Comparison of ENCODE assay signal across 8 mouse cellular contexts in genomic region chr9:58253805-58254122, GRCm38 (mm10). TPM values are rescaled to one million over a fixed set of nuclear protein-coding genes. Genes with fewer than 3 reads are reported as not detected.
DNase-seq lines count a peak whose midpoint lies in the region; ATAC-seq and TF ChIP-seq lines count a peak whose summit lies in the region.
"Not testable (repeated sequence)": the region's sequence is repeated elsewhere in the genome, so short reads cannot be mapped to it uniquely, and the experiment has no call there.

No protein-coding gene starts in this region.

- peak overlapping the region; percentile 57 for H3K27ac ChIP-seq in ES-Bruce4 (ENCODE audit: insufficient read depth, low read length)
- H3K27ac ChIP-seq in embryonic facial prominence, embryonic 14.5 days (replicated peaks; ENCODE audit: low read depth, low read length): not testable (repeated sequence)
- peak overlapping the region; percentile 87 for H3K27ac ChIP-seq in heart, adult 2 months
- H3K27ac ChIP-seq in hindbrain, embryonic 14.5 days: peak overlapping the region; percentile 80
- H3K27ac ChIP-seq in layer of hippocampus, adult 2 months: peak overlapping the region; percentile 89
- peak overlapping the region; percentile 86 for H3K27ac ChIP-seq in liver, embryonic 15.5 days (replicated peaks)
- peak overlapping the region; percentile 76 for H3K27ac ChIP-seq in midbrain, embryonic 13.5 days
- H3K27ac ChIP-seq in spleen, adult 2 months (ENCODE audit: insufficient read depth, low read length): peak overlapping the region; percentile 92

- not testable (repeated sequence) for H3K27me3 ChIP-seq in ES-Bruce4 (ENCODE audit: control insufficient read depth, insufficient read depth, low read length, poor library complexity, severe bottlenecking); embryonic facial prominence, embryonic 14.5 days (replicated peaks; ENCODE audit: control insufficient read depth, insufficient read depth, low read length); heart, adult 2 months (ENCODE audit: control insufficient read depth, insufficient read depth, low read length); hindbrain, embryonic 14.5 days (ENCODE audit: control insufficient read depth, insufficient read depth, low read length); liver, embryonic 15.5 days; midbrain, embryonic 13.5 days; spleen, adult 2 months (ENCODE audit: control insufficient read depth, insufficient read depth, low read length)

- intact Hi-C loops in heart, adult 2 months (cut with DNase I): loop anchor here (2.0 kb wide), 1 partner anchor 15 kb away; no protein-coding TSS in a partner anchor

- TF ChIP-seq POLR2A in ES-Bruce4 (IDR thresholded peaks at IDR 0.05; ENCODE audit: insufficient read depth, low read length); heart, adult 2 months (IDR thresholded peaks at IDR 0.05; ENCODE audit: insufficient read depth, low read depth, low read length); spleen, adult 2 months (IDR thresholded peaks at IDR 0.05; ENCODE audit: low read depth, low read length): not testable (repeated sequence)

- H3K9me3 ChIP-seq in ES-Bruce4 (replicated peaks; ENCODE audit: control insufficient read depth, insufficient read depth, low read length, poor library complexity, severe bottlenecking); embryonic facial prominence, embryonic 14.5 days (ENCODE audit: control insufficient read depth, low read length); hindbrain, embryonic 14.5 days (ENCODE audit: control insufficient read depth, low read length); liver, embryonic 15.5 days (replicated peaks); midbrain, embryonic 13.5 days: not testable (repeated sequence)

- H3K36me3 ChIP-seq in ES-Bruce4 (ENCODE audit: control insufficient read depth, insufficient read depth, low read length, poor library complexity, severe bottlenecking): peaks cover 11% of the 10 kb centered on the region; the same call in 1 of the 2 replicates
- H3K36me3 ChIP-seq in embryonic facial prominence, embryonic 14.5 days (ENCODE audit: control insufficient read depth, insufficient read depth, low read length): peaks cover 19% of the 10 kb centered on the region; the same call in 1 of the 2 replicates
- H3K36me3 ChIP-seq in heart, adult 2 months (ENCODE audit: control insufficient read depth, insufficient read depth, low read length); liver, embryonic 15.5 days (replicated peaks); spleen, adult 2 months (ENCODE audit: control insufficient read depth, insufficient read depth, low read length): not testable (repeated sequence)
- peaks cover 33% of the 10 kb centered on the region for H3K36me3 ChIP-seq in hindbrain, embryonic 14.5 days (replicated peaks; ENCODE audit: control insufficient read depth, insufficient read depth)
- H3K36me3 ChIP-seq in midbrain, embryonic 13.5 days: peaks cover 34% of the 10 kb centered on the region

- peaks cover 14% of the 10 kb centered on the region for H3K4me1 ChIP-seq in ES-Bruce4 (ENCODE audit: control insufficient read depth, insufficient read depth, low read length)
- H3K4me1 ChIP-seq in embryonic facial prominence, embryonic 14.5 days (ENCODE audit: control insufficient read depth, insufficient read depth, low read length); heart, adult 2 months (ENCODE audit: control insufficient read depth, insufficient read depth, low read length): not testable (repeated sequence)
- H3K4me1 ChIP-seq in hindbrain, embryonic 14.5 days (replicated peaks; ENCODE audit: control insufficient read depth, insufficient read depth, low read length): peaks cover 11% of the 10 kb centered on the region
- peaks cover 56% of the 10 kb centered on the region for H3K4me1 ChIP-seq in liver, embryonic 15.5 days (replicated peaks)
- H3K4me1 ChIP-seq in midbrain, embryonic 13.5 days (replicated peaks): peaks cover 31% of the 10 kb centered on the region
- H3K4me1 ChIP-seq in spleen, adult 2 months (ENCODE audit: control insufficient read depth, insufficient read depth, insufficient read length): peaks cover 21% of the 10 kb centered on the region; the same call in 1 of the 2 replicates

- not testable (repeated sequence) for DNase-seq in embryonic facial prominence, embryonic 14.5 days (ENCODE audit: low spot score); heart, adult 2 months; hindbrain, embryonic 14.5 days (ENCODE audit: low spot score); layer of hippocampus, adult 2 months (ENCODE audit: low spot score in 2 of 2); spleen, adult 2 months (ENCODE audit: low read depth in 1 of 2, low spot score in 2 of 2)

- TF ChIP-seq CTCF in ES-Bruce4 (IDR thresholded peaks at IDR 0.05; ENCODE audit: low read depth, low read length); heart, adult 2 months (IDR thresholded peaks at IDR 0.05); layer of hippocampus, adult 2 months (conservative IDR thresholded peaks at IDR 0.05); spleen, adult 2 months (IDR thresholded peaks at IDR 0.05; ENCODE audit: extremely low read depth, insufficient read depth, insufficient read length, insufficient replicate concordance): not testable (repeated sequence)

- H3K4me3 ChIP-seq in ES-Bruce4 (ENCODE audit: low read depth, low read length): peak overlapping the region; percentile 91
- peak overlapping the region; percentile 62 for H3K4me3 ChIP-seq in embryonic facial prominence, embryonic 14.5 days (ENCODE audit: low read depth, low read length)
- H3K4me3 ChIP-seq in heart, adult 2 months: peak overlapping the region; percentile 89
- H3K4me3 ChIP-seq in hindbrain, embryonic 14.5 days (replicated peaks; ENCODE audit: low read length): peak overlapping the region; percentile 86
- H3K4me3 ChIP-seq in layer of hippocampus, adult 2 months: peak overlapping the region; percentile 90
- peak overlapping the region; percentile 66 for H3K4me3 ChIP-seq in liver, embryonic 15.5 days (replicated peaks)
- H3K4me3 ChIP-seq in midbrain, embryonic 13.5 days (replicated peaks): peak overlapping the region; percentile 89
- H3K4me3 ChIP-seq in spleen, adult 2 months (ENCODE audit: extremely low read depth, insufficient read depth, insufficient read length): peak overlapping the region; percentile 62

- WGBS in embryonic facial prominence, embryonic 14.5 days: 62% methylated on average over 5 of the region's 5 CpGs
- WGBS in heart, adult 2 months: 45% methylated on average over 5 of the region's 5 CpGs
- WGBS in hindbrain, embryonic 14.5 days: 67% methylated on average over 5 of the region's 5 CpGs
- WGBS in liver, embryonic 15.5 days (ENCODE audit: insufficient replicate concordance): 59% methylated on average over 5 of the region's 5 CpGs
- 63% methylated on average over 5 of the region's 5 CpGs for WGBS in midbrain, embryonic 13.5 days
- WGBS in spleen, adult 2 months: 49% methylated on average over 5 of the region's 5 CpGs

- not testable (repeated sequence) for ATAC-seq in embryonic facial prominence, embryonic 14.5 days (ENCODE audit: low read depth); hindbrain, embryonic 14.5 days (ENCODE audit: low FRiP score); liver, embryonic 15.5 days (ENCODE audit: insufficient read depth); midbrain, embryonic 13.5 days

- TF ChIP-seq EP300 in ES-Bruce4 (IDR thresholded peaks at IDR 0.05; ENCODE audit: insufficient read depth, low read depth, low read length); heart, adult 2 months (IDR thresholded peaks at IDR 0.05; ENCODE audit: insufficient read depth, low read depth, low read length): not testable (repeated sequence)

- H3K4me2 ChIP-seq in embryonic facial prominence, embryonic 14.5 days (ENCODE audit: low read depth, low read length): peak overlapping the region; percentile 56
- H3K4me2 ChIP-seq in hindbrain, embryonic 14.5 days (replicated peaks): peak overlapping the region; percentile 71
- peak overlapping the region; percentile 96 for H3K4me2 ChIP-seq in liver, embryonic 15.5 days
- H3K4me2 ChIP-seq in midbrain, embryonic 13.5 days (replicated peaks): peak overlapping the region; percentile 87

- not testable (repeated sequence) for H3K79me2 ChIP-seq in heart, adult 2 months (replicated peaks; ENCODE audit: control insufficient read depth, insufficient read depth, low read length)

- H3K9ac ChIP-seq in ES-Bruce4 (ENCODE audit: low read depth, poor library complexity, severe bottlenecking): peak overlapping the region; percentile 64
- peak overlapping the region; percentile 77 for H3K9ac ChIP-seq in embryonic facial prominence, embryonic 14.5 days (ENCODE audit: low read depth, low read length)
- peak overlapping the region; percentile 78; the same call in 1 of the 2 replicates for H3K9ac ChIP-seq in heart, adult 2 months (ENCODE audit: low read depth, low read length)
- peak overlapping the region; percentile 93 for H3K9ac ChIP-seq in hindbrain, embryonic 14.5 days
- peak overlapping the region; percentile 76 for H3K9ac ChIP-seq in liver, embryonic 15.5 days
- H3K9ac ChIP-seq in midbrain, embryonic 13.5 days (replicated peaks): peak overlapping the region; percentile 92

RNA-seq across cellular contexts. Expression of gene Stoml1, which starts 0.8 kb away (rescaled TPM):
- 24.6 and 26.5 TPM in 2 replicates for polyA plus RNA-seq in ES-Bruce4 (2011; ENCODE audit: insufficient read depth, insufficient read length, low read depth, missing spikeins)
- polyA plus RNA-seq in embryonic facial prominence, embryonic 14.5 days (2014; fragmentation: Nextera tagmentation; extraction: Ambion mirVana): 25.0 and 34.1 TPM in 2 replicates
- 1 to 10 TPM; 9.2 to 9.6 TPM for total RNA-seq in heart, adult 2 months (2021)
- 23.4 and 29.4 TPM in 2 replicates for polyA plus RNA-seq in heart, adult 2 months (2012; rRNA removed)
- 103 TPM in 2 replicates for polyA plus RNA-seq in hindbrain, embryonic 14.5 days (2014; fragmentation: Nextera tagmentation; extraction: Ambion mirVana)
- 10 to 100 TPM; 78.6 to 78.7 TPM for total RNA-seq in layer of hippocampus, adult 2 months (2021)
- 4.1 and 5.0 TPM in 2 replicates for polyA plus RNA-seq in liver, embryonic 15.5 days (2015; fragmentation: Nextera tagmentation; extraction: Ambion mirVana)
- polyA plus RNA-seq in midbrain, embryonic 13.5 days (2015; fragmentation: Nextera tagmentation; extraction: Ambion mirVana): 94.8 and 97.2 TPM in 2 replicates
- 55.5 and 63.5 TPM in 2 replicates for polyA plus RNA-seq in spleen, adult 2 months (2012; rRNA removed)

RNA-seq across cellular contexts. Expression of gene Pml, which starts 4.2 kb away (rescaled TPM):
- polyA plus RNA-seq in ES-Bruce4 (2011; ENCODE audit: insufficient read depth, insufficient read length, low read depth, missing spikeins): 198 and 200 TPM in 2 replicates
- polyA plus RNA-seq in embryonic facial prominence, embryonic 14.5 days (2014; fragmentation: Nextera tagmentation; extraction: Ambion mirVana): 14.6 and 15.3 TPM in 2 replicates
- total RNA-seq in heart, adult 2 months (2021): 1 to 10 TPM; 7.5 to 8.2 TPM
- 10.4 and 10.5 TPM in 2 replicates for polyA plus RNA-seq in heart, adult 2 months (2012; rRNA removed)
- 4.3 and 4.4 TPM in 2 replicates for polyA plus RNA-seq in hindbrain, embryonic 14.5 days (2014; fragmentation: Nextera tagmentation; extraction: Ambion mirVana)
- 10 to 100 TPM; 11.9 to 14.2 TPM for total RNA-seq in layer of hippocampus, adult 2 months (2021)
- 19.3 and 22.0 TPM in 2 replicates for polyA plus RNA-seq in liver, embryonic 15.5 days (2015; fragmentation: Nextera tagmentation; extraction: Ambion mirVana)
- 4.1 and 4.8 TPM in 2 replicates for polyA plus RNA-seq in midbrain, embryonic 13.5 days (2015; fragmentation: Nextera tagmentation; extraction: Ambion mirVana)
- polyA plus RNA-seq in spleen, adult 2 months (2012; rRNA removed): 91.6 and 121 TPM in 2 replicates

RNA-seq across cellular contexts. Expression of gene Islr2, which starts 49.6 kb away (rescaled TPM):
- polyA plus RNA-seq in ES-Bruce4 (2011; ENCODE audit: insufficient read depth, insufficient read length, low read depth, missing spikeins): 0.67 and 0.85 TPM in 2 replicates
- polyA plus RNA-seq in embryonic facial prominence, embryonic 14.5 days (2014; fragmentation: Nextera tagmentation; extraction: Ambion mirVana): 2.5 and 3.1 TPM in 2 replicates
- under 1 TPM; 0.57 to 0.96 TPM for total RNA-seq in heart, adult 2 months (2021)
- polyA plus RNA-seq in heart, adult 2 months (2012; rRNA removed): 0.61 and 1.8 TPM in 2 replicates
- polyA plus RNA-seq in hindbrain, embryonic 14.5 days (2014; fragmentation: Nextera tagmentation; extraction: Ambion mirVana): 7.2 and 17.2 TPM in 2 replicates
- total RNA-seq in layer of hippocampus, adult 2 months (2021): 100 to 1,000 TPM; 134 to 136 TPM
- polyA plus RNA-seq in liver, embryonic 15.5 days (2015; fragmentation: Nextera tagmentation; extraction: Ambion mirVana): 0.05 and 0.08 TPM in 2 replicates
- polyA plus RNA-seq in midbrain, embryonic 13.5 days (2015; fragmentation: Nextera tagmentation; extraction: Ambion mirVana): 36.8 and 51.7 TPM in 2 replicates
- 0.28 and 0.67 TPM in 2 replicates for polyA plus RNA-seq in spleen, adult 2 months (2012; rRNA removed)

RNA-seq across cellular contexts. Expression of gene Islr, which starts 49.7 kb away (rescaled TPM):
- polyA plus RNA-seq in ES-Bruce4 (2011; ENCODE audit: insufficient read depth, insufficient read length, low read depth, missing spikeins): not detected in 2 replicates
- polyA plus RNA-seq in embryonic facial prominence, embryonic 14.5 days (2014; fragmentation: Nextera tagmentation; extraction: Ambion mirVana): 118 and 137 TPM in 2 replicates
- total RNA-seq in heart, adult 2 months (2021): 10 to 100 TPM; 19.1 to 29.8 TPM
- polyA plus RNA-seq in heart, adult 2 months (2012; rRNA removed): 100.0 and 139 TPM in 2 replicates
- polyA plus RNA-seq in hindbrain, embryonic 14.5 days (2014; fragmentation: Nextera tagmentation; extraction: Ambion mirVana): 30.4 and 34.8 TPM in 2 replicates
- 10 to 100 TPM; 12.8 to 14.2 TPM for total RNA-seq in layer of hippocampus, adult 2 months (2021)
- polyA plus RNA-seq in liver, embryonic 15.5 days (2015; fragmentation: Nextera tagmentation; extraction: Ambion mirVana): 4.2 and 4.5 TPM in 2 replicates
- 21.4 and 25.3 TPM in 2 replicates for polyA plus RNA-seq in midbrain, embryonic 13.5 days (2015; fragmentation: Nextera tagmentation; extraction: Ambion mirVana)
- 21.9 and 27.7 TPM in 2 replicates for polyA plus RNA-seq in spleen, adult 2 months (2012; rRNA removed)

RNA-seq across cellular contexts. Expression of gene Loxl1, which starts 59.2 kb away (rescaled TPM):
- 3.4 and 3.6 TPM in 2 replicates for polyA plus RNA-seq in ES-Bruce4 (2011; ENCODE audit: insufficient read depth, insufficient read length, low read depth, missing spikeins)
- polyA plus RNA-seq in embryonic facial prominence, embryonic 14.5 days (2014; fragmentation: Nextera tagmentation; extraction: Ambion mirVana): 68.7 and 74.1 TPM in 2 replicates
- 10 to 100 TPM; 22.1 to 28.4 TPM for total RNA-seq in heart, adult 2 months (2021)
- polyA plus RNA-seq in heart, adult 2 months (2012; rRNA removed): 57.5 and 59.7 TPM in 2 replicates
- polyA plus RNA-seq in hindbrain, embryonic 14.5 days (2014; fragmentation: Nextera tagmentation; extraction: Ambion mirVana): 7.9 and 9.6 TPM in 2 replicates
- total RNA-seq in layer of hippocampus, adult 2 months (2021): 1 to 10 TPM; 3.2 to 3.3 TPM
- polyA plus RNA-seq in liver, embryonic 15.5 days (2015; fragmentation: Nextera tagmentation; extraction: Ambion mirVana): 2.7 TPM in 2 replicates
- polyA plus RNA-seq in midbrain, embryonic 13.5 days (2015; fragmentation: Nextera tagmentation; extraction: Ambion mirVana): 3.9 and 4.8 TPM in 2 replicates
- polyA plus RNA-seq in spleen, adult 2 months (2012; rRNA removed): 26.6 and 29.5 TPM in 2 replicates
